Mouse (Mus musculus): Measurements from ENCODE around the gene Fmo2. TPM values are rescaled to one million over a fixed set of nuclear protein-coding genes. Genes with fewer than 3 reads are reported as not detected.

Gene Fmo2
- polyA plus RNA-seq (2015; fragmentation: Nextera tagmentation; extraction: Ambion mirVana): 0.17 TPM in 1 of 2 replicates, not detected in the other

- Histone ChIP-seq H3K4me3 (replicated peaks; ENCODE audit: low read length) (no peak within 1 kb of the TSS), H3K27me3 (replicated peaks; ENCODE audit: control insufficient read depth, insufficient read depth, low read length) (no peaks in the 10 kb centered on the region), H3K9ac (replicated peaks; ENCODE audit: low read depth, low read length) (no peak within 1 kb of the TSS), H3K9me3 (ENCODE audit: control insufficient read depth, low read length) (no peaks in the 10 kb centered on the region), H3K27ac (ENCODE audit: low read length) (no peak within 1 kb of the TSS), H3K4me1 (replicated peaks; ENCODE audit: control insufficient read depth, insufficient read depth, low read length) (no peaks in the 10 kb centered on the region), H3K4me2 (ENCODE audit: low read length) (no peak within 1 kb of the TSS), H3K36me3 (ENCODE audit: control insufficient read depth, insufficient read depth) (no peaks in the 10 kb centered on the region)
- WGBS: 58% methylated on average over 14 of the region's 14 CpGs
- ATAC-seq: no peak
Observed at GRCm38 (mm10) chr1:162897838-162898811, at the start of gene Fmo2. Gene Fmo2 (minus strand): TSS chr1:162898726.

DNA sequence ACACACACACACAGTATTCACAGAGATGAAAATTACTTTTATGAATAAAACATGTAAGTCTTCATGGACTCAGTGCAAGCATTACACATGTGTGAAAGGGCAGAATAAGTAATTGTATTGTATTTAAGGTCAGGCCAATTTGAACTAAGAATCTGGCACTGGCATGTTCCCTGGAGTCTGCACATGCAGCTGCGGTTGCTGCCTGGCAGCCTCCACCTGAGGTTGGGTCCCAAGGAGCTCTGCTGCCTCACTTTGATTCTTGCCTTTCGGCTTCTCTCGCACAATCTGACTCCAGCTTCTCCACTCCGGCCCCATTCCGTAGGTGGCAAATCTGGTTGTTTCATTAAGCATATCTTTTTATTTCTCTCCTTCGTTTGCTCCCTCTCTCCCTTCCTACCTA, 49.4 kb upstream of the Fmo2 start:
- H3K9me3 ChIP-seq (ENCODE audit: control insufficient read depth, low read length): no peaks in the 10 kb centered on the region
- H3K4me1 ChIP-seq (replicated peaks; ENCODE audit: control insufficient read depth, insufficient read depth, low read length): no peaks in the 10 kb centered on the region
- no peaks in the 10 kb centered on the region for H3K27me3 ChIP-seq (replicated peaks; ENCODE audit: control insufficient read depth, insufficient read depth, low read length)
- H3K36me3 ChIP-seq (ENCODE audit: control insufficient read depth, insufficient read depth): no peaks in the 10 kb centered on the region
- no peak overlapping the region for H3K27ac ChIP-seq (ENCODE audit: low read length)
- H3K4me3 ChIP-seq (replicated peaks; ENCODE audit: low read length): no peak overlapping the region
- no peak overlapping the region for H3K4me2 ChIP-seq (ENCODE audit: low read length)
- ATAC-seq: no peak
- H3K9ac ChIP-seq (replicated peaks; ENCODE audit: low read depth, low read length): no peak overlapping the region
- 87% methylated on average over 6 of the region's 6 CpGs for WGBS

GRCm38 (mm10) chr1:162946837-162947558, 48.5 kb upstream of the Fmo2 start:
- H3K27ac ChIP-seq (ENCODE audit: low read length): no peak overlapping the region
- no peak overlapping the region for H3K4me3 ChIP-seq (replicated peaks; ENCODE audit: low read length)
- no peak for ATAC-seq
- no peak overlapping the region for H3K4me2 ChIP-seq (ENCODE audit: low read length)
- H3K9ac ChIP-seq (replicated peaks; ENCODE audit: low read depth, low read length): no peak overlapping the region
- H3K9me3 ChIP-seq (ENCODE audit: control insufficient read depth, low read length): no peaks in the 10 kb centered on the region
- no peaks in the 10 kb centered on the region for H3K36me3 ChIP-seq (ENCODE audit: control insufficient read depth, insufficient read depth)
- H3K4me1 ChIP-seq (replicated peaks; ENCODE audit: control insufficient read depth, insufficient read depth, low read length): no peaks in the 10 kb centered on the region
- 78% methylated on average over 4 of the region's 4 CpGs for WGBS
- H3K27me3 ChIP-seq (replicated peaks; ENCODE audit: control insufficient read depth, insufficient read depth, low read length): no peaks in the 10 kb centered on the region

- no peak overlapping the region for H3K27ac ChIP-seq (ENCODE audit: low read length)
- 84% methylated on average over 6 of the region's 6 CpGs for WGBS
- H3K4me3 ChIP-seq (replicated peaks; ENCODE audit: low read length): no peak overlapping the region
- no peaks in the 10 kb centered on the region for H3K4me1 ChIP-seq (replicated peaks; ENCODE audit: control insufficient read depth, insufficient read depth, low read length)
- H3K27me3 ChIP-seq (replicated peaks; ENCODE audit: control insufficient read depth, insufficient read depth, low read length): no peaks in the 10 kb centered on the region
- H3K4me2 ChIP-seq (ENCODE audit: low read length): no peak overlapping the region
- no peak overlapping the region for H3K9ac ChIP-seq (replicated peaks; ENCODE audit: low read depth, low read length)
- no peaks in the 10 kb centered on the region for H3K36me3 ChIP-seq (ENCODE audit: control insufficient read depth, insufficient read depth)
- no peaks in the 10 kb centered on the region for H3K9me3 ChIP-seq (ENCODE audit: control insufficient read depth, low read length)
- ATAC-seq: no peak
Observed at GRCm38 (mm10) chr1:162943700-162944099, 45.2 kb upstream of the Fmo2 start.

DNA sequence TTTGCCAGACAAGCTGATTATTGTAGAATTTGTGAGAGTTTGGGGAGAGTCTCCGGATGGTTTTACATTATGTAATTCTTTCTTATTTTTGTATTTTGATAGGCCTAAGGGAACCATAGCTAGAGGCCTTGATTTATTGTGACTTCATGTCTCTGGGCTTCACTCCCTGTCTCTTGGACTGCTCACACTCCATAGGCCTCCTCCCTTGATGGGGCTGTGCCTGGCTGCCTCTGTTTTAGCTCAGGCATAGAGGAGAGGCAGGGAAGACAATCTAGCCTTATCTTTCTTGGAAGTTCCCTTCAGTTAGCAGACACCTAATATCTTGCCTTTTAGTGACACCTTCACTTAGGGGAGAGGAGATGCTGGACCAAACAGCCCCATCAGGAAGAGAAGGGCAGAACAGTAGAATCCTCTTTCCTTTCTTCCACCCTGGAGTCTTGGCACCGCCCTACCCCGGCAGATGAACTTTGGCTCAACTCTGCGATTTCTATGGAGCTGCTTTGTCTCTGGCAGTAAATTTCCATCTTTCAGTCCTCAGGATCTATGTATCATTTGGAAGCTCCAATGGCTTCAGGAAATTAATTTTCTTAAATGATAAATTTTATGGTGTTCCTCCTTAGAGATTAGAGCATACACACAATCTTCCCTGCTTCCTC, 40.3 kb upstream of the Fmo2 start:
- H3K36me3 ChIP-seq (ENCODE audit: control insufficient read depth, insufficient read depth): no peaks in the 10 kb centered on the region
- no peak overlapping the region for H3K4me3 ChIP-seq (replicated peaks; ENCODE audit: low read length)
- ATAC-seq: no peak
- no peak overlapping the region for H3K4me2 ChIP-seq (ENCODE audit: low read length)
- no peaks in the 10 kb centered on the region for H3K4me1 ChIP-seq (replicated peaks; ENCODE audit: control insufficient read depth, insufficient read depth, low read length)
- no peak overlapping the region for H3K9ac ChIP-seq (replicated peaks; ENCODE audit: low read depth, low read length)
- no peaks in the 10 kb centered on the region for H3K27me3 ChIP-seq (replicated peaks; ENCODE audit: control insufficient read depth, insufficient read depth, low read length)
- WGBS: 96% methylated on average over 4 of the region's 4 CpGs
- H3K9me3 ChIP-seq (ENCODE audit: control insufficient read depth, low read length): no peaks in the 10 kb centered on the region
- H3K27ac ChIP-seq (ENCODE audit: low read length): no peak overlapping the region

- WGBS: 70% methylated on average over 5 of the region's 5 CpGs
- Histone ChIP-seq H3K4me3 (replicated peaks; ENCODE audit: low read length) (no peak overlapping the region), H3K4me1 (replicated peaks; ENCODE audit: control insufficient read depth, insufficient read depth, low read length) (no peaks in the 10 kb centered on the region), H3K9me3 (ENCODE audit: control insufficient read depth, low read length) (no peaks in the 10 kb centered on the region), H3K9ac (replicated peaks; ENCODE audit: low read depth, low read length) (no peak overlapping the region), H3K27ac (ENCODE audit: low read length) (no peak overlapping the region), H3K36me3 (ENCODE audit: control insufficient read depth, insufficient read depth) (no peaks in the 10 kb centered on the region), H3K27me3 (replicated peaks; ENCODE audit: control insufficient read depth, insufficient read depth, low read length) (no peaks in the 10 kb centered on the region), H3K4me2 (ENCODE audit: low read length) (no peak overlapping the region)
- no peak for ATAC-seq
Observed at GRCm38 (mm10) chr1:162937970-162938695, 39.6 kb upstream of the Fmo2 start.

- Histone ChIP-seq H3K36me3 (ENCODE audit: control insufficient read depth, insufficient read depth) (no peaks in the 10 kb centered on the region), H3K27me3 (replicated peaks; ENCODE audit: control insufficient read depth, insufficient read depth, low read length) (no peaks in the 10 kb centered on the region), H3K9ac (replicated peaks; ENCODE audit: low read depth, low read length) (no peak within 1 kb of the TSS), H3K9me3 (ENCODE audit: control insufficient read depth, low read length) (no peaks in the 10 kb centered on the region), H3K4me1 (replicated peaks; ENCODE audit: control insufficient read depth, insufficient read depth, low read length) (no peaks in the 10 kb centered on the region), H3K27ac (ENCODE audit: low read length) (no peak within 1 kb of the TSS), H3K4me2 (ENCODE audit: low read length) (no peak within 1 kb of the TSS), H3K4me3 (replicated peaks; ENCODE audit: low read length) (no peak within 1 kb of the TSS)
- WGBS: 84% methylated on average over 6 of the region's 6 CpGs
- no peak for ATAC-seq
Observed at GRCm38 (mm10) chr1:162937415-162937814, 38.9 kb upstream of the Fmo2 start, which contains the start of gene Fmo6. Gene Fmo6 (minus strand): TSS chr1:162937515.

GRCm38 (mm10) chr1:162934374-162935012, 36.0 kb upstream of the Fmo2 start:
- Histone ChIP-seq H3K4me3 (replicated peaks; ENCODE audit: low read length) (no peak overlapping the region), H3K9ac (replicated peaks; ENCODE audit: low read depth, low read length) (no peak overlapping the region), H3K4me2 (ENCODE audit: low read length) (no peak overlapping the region), H3K4me1 (replicated peaks; ENCODE audit: control insufficient read depth, insufficient read depth, low read length) (no peaks in the 10 kb centered on the region), H3K9me3 (ENCODE audit: control insufficient read depth, low read length) (no peaks in the 10 kb centered on the region), H3K27me3 (replicated peaks; ENCODE audit: control insufficient read depth, insufficient read depth, low read length) (no peaks in the 10 kb centered on the region), H3K36me3 (ENCODE audit: control insufficient read depth, insufficient read depth) (no peaks in the 10 kb centered on the region), H3K27ac (ENCODE audit: low read length) (no peak overlapping the region)
- ATAC-seq: no peak
- 68% methylated on average over 4 of the region's 4 CpGs for WGBS
